In genomic region chr5:92675574-92675920, GRCm38 (mm10) we compare ENCODE assay signal across 9 mouse cellular contexts. TPM values are rescaled to one million over a fixed set of nuclear protein-coding genes. Genes with fewer than 3 reads are reported as not detected.
DNase-seq lines count a peak whose midpoint lies in the region; ATAC-seq and TF ChIP-seq lines count a peak whose summit lies in the region.
"Had no signal": no experiment of that assay in that cellular context is flagged by ENCODE, and none has a peak within 500 bp of the region (broad histone marks: within the 10 kb centered on the region; RNA-seq: fewer than 3 reads in every experiment).

No protein-coding gene starts in this region.

- H3K27me3 ChIP-seq in heart, adult 2 months (ENCODE audit: control insufficient read depth, insufficient read depth, low read length): no peaks in the 10 kb centered on the region
- no peaks in the 10 kb centered on the region for H3K27me3 ChIP-seq in thymus, adult 2 months (ENCODE audit: control insufficient read depth, insufficient read depth, low read length)
- no peaks in the 10 kb centered on the region for H3K27me3 ChIP-seq in liver, embryonic 14.5 days (ENCODE audit: control insufficient read depth, insufficient read depth, low read length)

- H3K4me2 ChIP-seq in liver, embryonic 14.5 days (ENCODE audit: low read depth): peak overlapping the region; percentile 45

- peak overlapping the region; percentile 20; the same call in 1 of the 2 replicates for H3K4me3 ChIP-seq in heart, adult 2 months
- peak overlapping the region; percentile 12; the same call in 1 of the 2 replicates for H3K4me3 ChIP-seq in thymus, adult 2 months (ENCODE audit: control insufficient read depth, insufficient read depth, low read length)
- H3K4me3 ChIP-seq in liver, embryonic 14.5 days (ENCODE audit: insufficient read depth in 1 of 2, low read depth in 2 of 2, low read length in 2 of 2): peak overlapping the region; percentile 34 to 50

- TF ChIP-seq POLR2A in heart, adult 2 months (IDR thresholded peaks at IDR 0.05; ENCODE audit: insufficient read depth, low read depth, low read length): no peak
- TF ChIP-seq POLR2A in thymus, adult 2 months (IDR thresholded peaks at IDR 0.05; ENCODE audit: control insufficient read depth, extremely low read depth, insufficient read depth, low read length, poor library complexity): no peak

- intact Hi-C loops in heart, adult 2 months (cut with DNase I): loop anchor here (10.0 kb wide), 1 partner anchor 489 kb away; no protein-coding TSS in a partner anchor

- WGBS in heart, adult 2 months: 9% methylated on average over 9 of the region's 9 CpGs
- 5% methylated on average over 9 of the region's 9 CpGs for WGBS in thymus, adult 2 months
- WGBS in liver, embryonic 14.5 days (ENCODE audit: insufficient replicate concordance): 2% methylated on average over 9 of the region's 9 CpGs

- H3K9me3 ChIP-seq in liver, embryonic 14.5 days (ENCODE audit: control insufficient read depth, low read length): no peaks in the 10 kb centered on the region

- TF ChIP-seq CTCF in heart, adult 2 months (IDR thresholded peaks at IDR 0.05): no peak
- no peak for TF ChIP-seq CTCF in thymus, adult 2 months (IDR thresholded peaks at IDR 0.05; ENCODE audit: borderline replicate concordance, control insufficient read depth, extremely low read depth, insufficient read depth, low read length, poor library complexity)
- no peak for TF ChIP-seq CTCF in liver, embryonic 14.5 days (IDR thresholded peaks at IDR 0.05; ENCODE audit: low read depth)

- H3K9ac ChIP-seq in heart, adult 2 months (ENCODE audit: low read depth, low read length): no peak overlapping the region; the same call in 1 of the 2 replicates
- no peak overlapping the region for H3K9ac ChIP-seq in liver, embryonic 14.5 days (replicated peaks)

- H3K4me1 ChIP-seq in heart, adult 2 months (ENCODE audit: control insufficient read depth, insufficient read depth, low read length): no peaks in the 10 kb centered on the region
- H3K4me1 ChIP-seq in thymus, adult 2 months (replicated peaks; ENCODE audit: control insufficient read depth, insufficient read depth, low read length): peaks cover 11% of the 10 kb centered on the region
- H3K4me1 ChIP-seq in liver, embryonic 14.5 days (replicated peaks; ENCODE audit: control insufficient read depth in 2 of 2, insufficient read depth in 2 of 2, low read length in 1 of 2): peaks cover 0 to 9% of the 10 kb centered on the region in 2 experiments; a peak in 3 of 4 replicates

- no peaks in the 10 kb centered on the region for H3K36me3 ChIP-seq in heart, adult 2 months (ENCODE audit: control insufficient read depth, insufficient read depth, low read length)
- no peaks in the 10 kb centered on the region for H3K36me3 ChIP-seq in thymus, adult 2 months (ENCODE audit: control insufficient read depth, insufficient read depth, low read length)
- H3K36me3 ChIP-seq in liver, embryonic 14.5 days (replicated peaks; ENCODE audit: control insufficient read depth, insufficient read depth, low read depth): no peaks in the 10 kb centered on the region

- no peak for TF ChIP-seq EP300 in heart, adult 2 months (IDR thresholded peaks at IDR 0.05; ENCODE audit: insufficient read depth, low read depth, low read length)
- no peak for TF ChIP-seq EP300 in liver, embryonic 14.5 days (IDR thresholded peaks at IDR 0.05; ENCODE audit: low read depth)

- H3K79me2 ChIP-seq in heart, adult 2 months (replicated peaks; ENCODE audit: control insufficient read depth, insufficient read depth, low read length): no peaks in the 10 kb centered on the region

- H3K27ac ChIP-seq in heart, adult 2 months: no peak overlapping the region
- H3K27ac ChIP-seq in thymus, adult 2 months (ENCODE audit: control insufficient read depth, insufficient read depth, low read length): no peak overlapping the region
- no peak overlapping the region for H3K27ac ChIP-seq in liver, embryonic 14.5 days

- ATAC-seq in liver, embryonic 14.5 days (ENCODE audit: insufficient read depth): no peak

- DNase-seq in heart, adult 2 months: no peak
- no peak for DNase-seq in heart, adult 8-10 months (ENCODE audit: low spot score)
- no peak for DNase-seq in thymus, adult 2 months
- no peak for DNase-seq in thymus, postnatal 10 days (ENCODE audit: low spot score in 2 of 2)
- DNase-seq in liver, embryonic 14.5 days (ENCODE audit: low read depth in 3 of 3, low spot score in 3 of 3): no peak
- no peak for DNase-seq in adrenal gland, adult 2 months
- DNase-seq in urinary bladder, postnatal 14 days (ENCODE audit: low spot score): no peak
- no peak for DNase-seq in spleen, postnatal 4 days (ENCODE audit: low spot score in 2 of 2)

RNA-seq across cellular contexts. Expression of gene Ccdc158, which starts 0.5 kb away (rescaled TPM):
- total RNA-seq in heart, adult 2 months (2021): under 1 TPM in 1 of 2 experiments, not detected in 1; 0.09 TPM
- 0.18 TPM in 1 of 2 replicates, not detected in the other for polyA plus RNA-seq in heart, adult 2 months (2012; rRNA removed)
- under 1 TPM in 2 of 4 experiments, not detected in 2; 0.06 to 0.09 TPM for total RNA-seq in heart, adult 8-10 months (2022)
- polyA plus RNA-seq in thymus, adult 2 months (2012; rRNA removed): 0.09 and 0.11 TPM in 2 replicates
- polyA plus RNA-seq in liver, embryonic 14.5 days (2012; rRNA removed): 0.11 and 0.21 TPM in 2 replicates
- polyA plus RNA-seq in liver, embryonic 14.5 days (2014; fragmentation: Nextera tagmentation; extraction: Ambion mirVana): 0.04 and 0.09 TPM in 2 replicates
- total RNA-seq in adrenal gland, adult 2 months (2021): under 1 TPM; 0.26 to 0.31 TPM
- 0.04 and 0.11 TPM in 2 replicates for polyA plus RNA-seq in adrenal gland, adult 2 months (2012; rRNA removed)
- polyA plus RNA-seq: C2C12 had no signal

RNA-seq across cellular contexts. Expression of gene Shroom3, which starts 7.7 kb away (rescaled TPM):
- total RNA-seq in heart, adult 2 months (2021): 10 to 100 TPM; 32.8 to 38.5 TPM
- polyA plus RNA-seq in heart, adult 2 months (2012; rRNA removed): 31.4 and 32.8 TPM in 2 replicates
- 10 to 100 TPM; 38.0 to 42.8 (median 40.7) TPM for total RNA-seq in heart, adult 8-10 months (2022)
- 3.0 and 4.0 TPM in 2 replicates for polyA plus RNA-seq in thymus, adult 2 months (2012; rRNA removed)
- 0.30 and 0.35 TPM in 2 replicates for polyA plus RNA-seq in liver, embryonic 14.5 days (2012; rRNA removed)
- 0.11 and 0.35 TPM in 2 replicates for polyA plus RNA-seq in liver, embryonic 14.5 days (2014; fragmentation: Nextera tagmentation; extraction: Ambion mirVana)
- 1 to 10 TPM; 6.4 to 7.8 TPM for total RNA-seq in adrenal gland, adult 2 months (2021)
- polyA plus RNA-seq in adrenal gland, adult 2 months (2012; rRNA removed): 3.8 and 5.1 TPM in 2 replicates
